Mouse (Mus musculus) adrenal gland, adult 2 months (tissue): ENCODE data around the gene Fam19a3. TPM values are rescaled to one million over a fixed set of nuclear protein-coding genes. Genes with fewer than 3 reads are reported as not detected.
"Not testable (repeated sequence)": the region's sequence is repeated elsewhere in the genome, so short reads cannot be mapped to it uniquely, and the experiment has no call there.

Experiments used
- DNase-seq: peaks from one replicate; pipeline ENCODE4 v3.0.0; 2021
- polyA plus RNA-seq: library from polyadenylated mRNA; depleted of rRNA; stranded (reverse); fragments of >200 nt; gene quantifications from 2 replicates; pipeline ENCODE4 v1.2.3, GENCODE M21; 2012; rRNA removed
- total RNA-seq, 2 experiments: library from RNA; stranded (reverse); gene quantifications; 2 replicates each; pipeline ENCODE4 v1.2.3; 2021

Gene Fam19a3
- total and polyA plus RNA-seq, 3 experiments = 0.43 to 2.1 (median 1.3) TPM

GRCm38 (mm10) chr3:104765021-104765420 is 16.6 kb downstream of the Fam19a3 start:
- DNase-seq = no peak

GRCm38 (mm10) chr3:104762103-104762863 is 19.4 kb downstream of the Fam19a3 start:
- not testable (repeated sequence) for DNase-seq

DNA sequence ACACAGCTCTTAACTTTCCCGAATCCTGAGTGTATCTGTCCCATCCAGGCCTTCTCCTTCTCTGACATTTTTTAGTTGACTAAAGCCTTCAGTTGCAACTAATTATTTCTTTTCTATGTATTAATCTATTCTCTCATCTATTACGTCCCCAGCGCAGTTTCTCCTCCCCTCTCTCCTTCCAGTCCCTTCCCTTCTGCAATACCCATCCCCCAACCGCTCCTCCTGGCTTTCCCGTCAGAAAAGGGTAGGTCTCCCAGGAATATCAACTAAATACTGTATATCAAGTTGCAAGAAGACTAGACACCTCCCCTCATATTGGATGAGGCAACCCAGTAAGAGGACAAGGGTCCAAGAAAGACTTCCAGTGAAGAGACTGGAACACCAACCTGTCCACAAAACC is 22.8 kb downstream of the Fam19a3 start:
- no peak for DNase-seq

GRCm38 (mm10) chr3:104758406-104758805 is 23.2 kb downstream of the Fam19a3 start:
- peak; percentile 56 for DNase-seq

DNA sequence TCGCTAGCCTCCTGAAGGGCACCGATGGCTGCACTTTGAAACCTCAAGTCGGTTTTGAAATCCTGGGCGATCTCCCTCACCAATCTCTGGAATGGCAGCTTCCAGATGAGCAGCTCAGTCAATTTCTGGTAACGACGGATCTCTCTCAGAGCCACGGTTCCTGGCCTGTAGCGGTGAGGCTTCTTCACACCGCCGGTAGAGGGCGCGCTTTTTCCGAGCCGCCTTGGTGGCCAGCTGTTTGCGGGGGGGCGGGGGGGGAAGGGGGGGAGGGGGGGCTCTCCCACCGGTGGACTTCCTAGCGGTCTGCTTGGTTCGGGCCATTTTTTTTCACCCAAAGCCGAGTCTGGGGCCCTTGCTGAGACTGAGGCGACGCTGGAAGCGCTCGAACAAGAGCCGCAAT is 28.8 kb downstream of the Fam19a3 start:
- DNase-seq = peak; percentile 25

GRCm38 (mm10) chr3:104743864-104744263 is 37.8 kb downstream of the Fam19a3 start:
- no peak for DNase-seq

DNA sequence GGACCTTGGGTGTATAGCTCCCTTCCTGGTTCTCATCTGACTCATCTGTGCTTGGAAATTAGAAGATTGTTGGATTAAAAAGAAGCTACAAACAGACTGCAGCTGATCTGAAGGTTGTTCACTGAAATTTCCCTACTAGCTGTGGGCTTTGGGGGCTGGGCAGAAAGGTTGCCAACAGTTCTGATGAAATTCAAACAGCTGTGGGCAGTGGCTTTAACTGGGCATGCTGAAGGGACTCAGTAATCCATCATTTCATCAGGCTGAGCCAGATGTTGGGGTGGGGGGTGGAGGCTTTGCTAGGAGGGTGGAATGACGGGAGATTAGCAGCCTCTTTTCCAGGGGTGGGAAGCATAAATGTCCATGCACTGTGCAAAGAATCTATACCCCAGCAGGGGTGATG is 38.5 kb downstream of the Fam19a3 start:
- DNase-seq = no peak

DNA sequence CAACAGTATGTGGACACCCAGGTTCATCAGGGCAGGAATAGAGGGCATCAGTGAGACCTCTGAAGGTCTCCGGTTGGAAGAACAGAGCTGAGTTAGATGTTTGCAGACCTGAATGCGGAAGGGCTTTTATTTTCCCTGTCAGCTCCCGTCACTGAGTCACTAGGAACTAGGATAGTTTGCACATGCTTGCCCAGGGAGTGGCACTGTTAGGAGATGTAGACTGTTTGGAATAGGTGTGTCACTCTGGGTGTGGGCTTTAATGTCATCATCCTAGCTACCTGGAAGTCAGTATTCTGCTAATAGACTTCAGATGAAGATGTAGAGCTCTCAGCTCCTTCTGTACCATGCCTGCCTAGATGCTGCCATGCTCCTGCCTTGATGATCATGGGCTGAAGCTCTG is 39.7 kb downstream of the Fam19a3 start:
- DNase-seq = no peak

DNA sequence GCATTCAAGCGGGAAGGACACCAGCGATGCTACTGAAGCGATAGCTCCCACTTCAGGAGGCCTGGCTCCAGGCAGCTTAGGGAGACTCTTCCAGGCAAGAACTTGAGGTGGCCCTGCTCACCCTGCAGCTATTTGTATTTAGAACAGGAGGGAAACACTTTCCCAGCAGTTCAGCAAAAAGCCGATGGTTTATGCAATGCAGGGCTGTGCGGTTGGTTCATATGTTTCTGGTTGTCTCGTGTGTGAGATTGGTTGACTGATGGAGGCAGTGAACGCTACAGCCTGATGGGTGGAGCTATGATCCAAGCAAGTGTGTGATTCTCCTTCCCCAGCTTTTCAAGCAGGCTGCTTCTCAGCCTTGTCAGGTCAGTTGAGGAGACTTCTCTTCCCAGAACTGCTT is 47.0 kb downstream of the Fam19a3 start:
- no peak for DNase-seq

GRCm38 (mm10) chr3:104732907-104733306 is 48.7 kb downstream of the Fam19a3 start:
- no peak for DNase-seq

GRCm38 (mm10) chr3:104729270-104729839 is 52.3 kb downstream of the Fam19a3 start:
- DNase-seq = no peak

Other genes with a start within 250 kb of the Fam19a3 start
- 10 to 100 TPM; 51.5 to 60.9 TPM for gene Slc16a1, start 143.2 kb downstream of the Fam19a3 start, total RNA-seq
- gene Slc16a1, start 143.2 kb downstream of the Fam19a3 start, polyA plus RNA-seq = 18.4 and 29.5 TPM in 2 replicates
- gene Ppm1j, start 784 bp downstream of the Fam19a3 start, total RNA-seq = 10 to 100 TPM in 1 of 2 experiments, 1 to 10 TPM in 1; 5.0 to 13.1 TPM
- 11.6 and 12.2 TPM in 2 replicates for gene Ppm1j, start 784 bp downstream of the Fam19a3 start, polyA plus RNA-seq
- gene Rhoc, start 6.5 kb upstream of the Fam19a3 start, total RNA-seq = 100 to 1,000 TPM; 128 to 132 TPM
- gene Rhoc, start 6.5 kb upstream of the Fam19a3 start, polyA plus RNA-seq = 61.3 and 69.7 TPM in 2 replicates
- gene Mov10, start 36.7 kb upstream of the Fam19a3 start, total RNA-seq = 10 to 100 TPM; 16.7 to 18.9 TPM
- gene Mov10, start 36.7 kb upstream of the Fam19a3 start, polyA plus RNA-seq = 13.2 and 15.3 TPM in 2 replicates
- gene St7l, start 82.2 kb upstream of the Fam19a3 start, total RNA-seq = 10 to 100 TPM; 54.0 to 59.4 TPM
- gene St7l, start 82.2 kb upstream of the Fam19a3 start, polyA plus RNA-seq = 8.3 and 9.6 TPM in 2 replicates
- gene Capza1, start 82.7 kb upstream of the Fam19a3 start, total RNA-seq = 100 to 1,000 TPM in 1 of 2 experiments, 10 to 100 TPM in 1; 77.7 to 109 TPM
- gene Capza1, start 82.7 kb upstream of the Fam19a3 start, polyA plus RNA-seq = 5.8 and 7.3 TPM in 2 replicates
- gene Wnt2b, start 180.1 kb upstream of the Fam19a3 start, total RNA-seq = 10 to 100 TPM; 16.5 to 25.9 TPM
- 17.6 and 20.1 TPM in 2 replicates for gene Wnt2b, start 180.1 kb upstream of the Fam19a3 start, polyA plus RNA-seq